Mouse (Mus musculus) midbrain, embryonic 15.5 days (tissue): ENCODE measurements at regions not wholly inside any gene's neighbourhood (a gene's known extent, or its start where the extent isn't known, plus 50 kb on each side); places are given as distances from the start of the nearest gene placed in this dataset.
A peak's percentile ranks its signal among the peaks of the same experiment; 100 is the strongest.

Experiments used
- ATAC-seq: fragments of 200-750 bp; cut with Nextera tagmentation; replicated peaks from 2 replicates; pipeline ENCODE4 v1.8.0; 2017; ENCODE audit warnings: moderate TSS enrichment
- H3K27ac ChIP-seq: fragments of 300-500 bp; sonication (generic); 2 replicates; pipeline ENCODE4 v1.5.1; 2015; ENCODE audit warnings: mild to moderate bottlenecking, inconsistent platforms
- H3K27me3 ChIP-seq: fragments of 300-500 bp; sonication (generic); replicated peaks from 2 replicates; pipeline ENCODE4 v1.6.1; 2015; ENCODE audit warnings: inconsistent platforms
- H3K36me3 ChIP-seq: fragments of 300-500 bp; sonication (generic); replicated peaks from 2 replicates; pipeline ENCODE4 v1.6.1; 2015; ENCODE audit warnings: inconsistent platforms
- H3K4me1 ChIP-seq: fragments of 300-500 bp; sonication (generic); 2 replicates; pipeline ENCODE4 v1.6.1; 2015; ENCODE audit warnings: inconsistent platforms
- H3K4me2 ChIP-seq: fragments of 300-500 bp; sonication (generic); 2 replicates; pipeline ENCODE4 v1.6.1; 2015; ENCODE audit warnings: inconsistent platforms, mild to moderate bottlenecking, moderate library complexity
- H3K4me3 ChIP-seq: fragments of 300-500 bp; sonication (generic); 2 replicates; pipeline ENCODE4 v1.5.1; 2015; ENCODE audit warnings: mild to moderate bottlenecking, inconsistent platforms
- H3K9ac ChIP-seq: fragments of 300-500 bp; sonication (generic); 2 replicates; pipeline ENCODE4 v1.6.1; 2015; ENCODE audit warnings: mild to moderate bottlenecking, inconsistent platforms
- H3K9me3 ChIP-seq: fragments of 300-500 bp; sonication (generic); 2 replicates; pipeline ENCODE4 v1.6.1; 2016; ENCODE audit warnings: inconsistent platforms
- WGBS: fragments of 180-500 bp; shearing (Covaris S2); methylation state at CpG from one replicate; pipeline ENCODE4 v1.1.7; 2015; ENCODE audit warnings: mixed read lengths; 5-methylcytosine and 5-hydroxymethylcytosine counted together

DNA sequence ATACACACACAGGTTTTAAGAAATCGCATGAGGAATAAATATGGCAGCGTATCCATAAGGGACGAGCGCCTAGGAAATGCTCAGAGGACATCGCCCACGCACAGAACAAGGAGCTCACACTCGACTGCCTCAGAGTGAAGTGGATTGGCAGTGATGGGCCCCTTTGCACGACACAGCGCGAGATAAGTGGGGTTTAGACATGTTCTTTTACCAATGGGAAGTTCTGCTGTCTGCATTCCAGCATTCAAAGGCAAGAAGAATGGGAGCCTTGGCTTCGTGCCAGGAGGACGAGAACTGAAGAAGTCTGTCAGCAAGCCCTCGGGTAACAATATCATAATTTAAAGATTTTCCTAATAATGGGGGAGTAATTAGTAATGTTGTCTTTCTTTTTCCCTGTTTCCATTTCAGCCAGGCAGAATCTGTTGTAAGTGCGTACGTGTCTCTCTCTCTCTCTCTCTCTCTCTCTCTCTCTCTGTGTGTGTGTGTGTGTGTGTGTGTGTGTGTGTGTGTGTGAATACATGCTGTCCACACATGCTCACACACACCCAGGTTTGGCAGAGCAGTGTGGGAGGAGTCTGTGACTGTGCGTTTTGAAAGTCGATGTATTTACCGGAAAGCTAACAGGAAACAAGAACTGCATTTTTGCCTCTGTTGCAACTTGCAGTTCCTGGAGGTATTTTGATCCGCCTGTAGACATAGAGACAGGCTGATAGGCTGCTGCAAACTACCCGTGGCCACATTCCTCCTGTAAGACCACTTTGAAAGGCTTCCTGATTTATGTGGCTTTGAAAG lies 477.2 kb upstream of the 3110018I06Rik start:
- Histone ChIP-seq H3K4me2 (no peak overlapping the region), H3K9ac (no peak overlapping the region), H3K4me1 (no peaks in the 10 kb centered on the region), H3K4me3 (no peak overlapping the region), H3K27me3 (no peaks in the 10 kb centered on the region), H3K27ac (no peak overlapping the region), H3K36me3 (no peaks in the 10 kb centered on the region), H3K9me3 (no peaks in the 10 kb centered on the region)
- WGBS: 50% methylated on average over 20 of the region's 20 CpGs
- no peak for ATAC-seq

DNA sequence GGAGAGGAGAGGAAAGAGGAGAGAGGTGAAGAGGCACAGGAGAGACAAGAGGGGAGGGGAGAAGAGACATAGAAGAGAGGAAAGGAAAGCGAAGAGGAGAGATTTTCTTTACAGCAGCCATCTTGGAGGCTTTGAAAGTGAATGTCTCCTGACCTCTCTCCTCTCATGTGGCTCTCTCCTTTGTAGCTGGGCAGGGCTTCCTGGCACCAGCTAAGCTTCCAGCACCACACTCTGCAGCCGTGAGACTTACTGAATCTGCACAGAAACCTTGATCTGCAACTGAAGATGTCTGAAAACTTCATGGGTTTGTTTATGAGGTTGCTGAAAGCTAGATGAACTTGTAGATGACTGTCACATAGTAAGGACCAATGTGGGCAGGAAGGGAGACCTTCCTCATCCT lies 471.6 kb upstream of the 3110018I06Rik start:
- no peaks in the 10 kb centered on the region for H3K27me3 ChIP-seq
- H3K4me1 ChIP-seq: no peaks in the 10 kb centered on the region
- no peak overlapping the region for H3K9ac ChIP-seq
- H3K4me3 ChIP-seq: no peak overlapping the region
- no peak for ATAC-seq
- no peak overlapping the region for H3K4me2 ChIP-seq
- no peak overlapping the region for H3K27ac ChIP-seq
- no peaks in the 10 kb centered on the region for H3K36me3 ChIP-seq
- H3K9me3 ChIP-seq: no peaks in the 10 kb centered on the region
- 81% methylated on average over 2 of the region's 2 CpGs for WGBS

GRCm38 (mm10) chr12:107021806-107022205 lies 466.6 kb upstream of the 3110018I06Rik start:
- H3K4me3 ChIP-seq: no peak overlapping the region
- no peak for ATAC-seq
- H3K27me3 ChIP-seq: 0 out of 2 replicates have a peak, but pooled peaks cover under 1% of the 10 kb centered on the region
- no peaks in the 10 kb centered on the region for H3K4me1 ChIP-seq
- no peaks in the 10 kb centered on the region for H3K36me3 ChIP-seq
- H3K27ac ChIP-seq: no peak overlapping the region
- 94% methylated on average over 1 of the region's 1 CpGs for WGBS
- no peaks in the 10 kb centered on the region for H3K9me3 ChIP-seq
- H3K9ac ChIP-seq: no peak overlapping the region
- H3K4me2 ChIP-seq: no peak overlapping the region

GRCm38 (mm10) chr12:107026821-107027220 lies 461.6 kb upstream of the 3110018I06Rik start:
- WGBS: 80% methylated on average over 5 of the region's 5 CpGs
- Histone ChIP-seq H3K4me3 (no peak overlapping the region), H3K4me2 (no peak overlapping the region), H3K4me1 (peaks cover 10% of the 10 kb centered on the region), H3K36me3 (no peaks in the 10 kb centered on the region), H3K9ac (no peak overlapping the region), H3K27ac (no peak overlapping the region), H3K9me3 (no peaks in the 10 kb centered on the region), H3K27me3 (peaks cover 6% of the 10 kb centered on the region; the same call in 1 of the 2 replicates)
- ATAC-seq: no peak

GRCm38 (mm10) chr12:107027842-107028549 lies 460.4 kb upstream of the 3110018I06Rik start:
- Histone ChIP-seq H3K9ac (no peak overlapping the region), H3K4me2 (peak overlapping the region; percentile 37)
- 29% methylated on average over 23 of the region's 23 CpGs for WGBS

DNA sequence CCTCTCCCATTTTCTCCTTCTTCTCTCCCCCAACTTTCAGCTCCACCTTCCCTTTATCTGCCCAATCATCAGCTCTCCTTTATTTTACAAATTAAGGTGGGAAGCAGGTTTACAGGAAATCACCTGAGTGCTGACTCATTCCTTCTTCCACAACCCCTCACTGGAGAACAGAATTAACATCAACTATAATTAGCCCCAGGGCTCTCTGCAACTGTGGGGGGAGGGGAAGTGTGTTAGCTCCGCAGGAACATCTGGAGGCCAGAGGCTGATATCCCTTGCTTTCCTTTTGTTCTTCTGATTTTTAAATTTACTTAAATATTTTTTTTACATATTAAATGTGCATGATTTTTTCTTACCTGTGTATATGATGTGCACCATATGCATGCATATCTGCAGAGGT lies 459.4 kb upstream of the 3110018I06Rik start:
- H3K27me3 ChIP-seq: peaks cover 6% of the 10 kb centered on the region; the same call in 1 of the 2 replicates
- H3K4me2 ChIP-seq: no peak overlapping the region
- no peaks in the 10 kb centered on the region for H3K9me3 ChIP-seq
- no peak overlapping the region for H3K9ac ChIP-seq
- ATAC-seq: no peak
- no peaks in the 10 kb centered on the region for H3K36me3 ChIP-seq
- no peak overlapping the region for H3K4me3 ChIP-seq
- WGBS: 56% methylated on average over 1 of the region's 1 CpGs
- H3K27ac ChIP-seq: no peak overlapping the region
- peaks cover 10% of the 10 kb centered on the region for H3K4me1 ChIP-seq

More at GRCm38 (mm10) chr12:107027842-107028549, 460.4 kb upstream of the 3110018I06Rik start:
- no peaks in the 10 kb centered on the region for H3K36me3 ChIP-seq
- H3K27me3 ChIP-seq: peaks cover 6% of the 10 kb centered on the region; the same call in 1 of the 2 replicates
- no peak overlapping the region for H3K27ac ChIP-seq
- H3K4me1 ChIP-seq: peaks cover 10% of the 10 kb centered on the region
- H3K9me3 ChIP-seq: no peaks in the 10 kb centered on the region
- H3K4me3 ChIP-seq: no peak overlapping the region
- ATAC-seq: peak; percentile 52; the same call in 1 of the 2 replicates

DNA sequence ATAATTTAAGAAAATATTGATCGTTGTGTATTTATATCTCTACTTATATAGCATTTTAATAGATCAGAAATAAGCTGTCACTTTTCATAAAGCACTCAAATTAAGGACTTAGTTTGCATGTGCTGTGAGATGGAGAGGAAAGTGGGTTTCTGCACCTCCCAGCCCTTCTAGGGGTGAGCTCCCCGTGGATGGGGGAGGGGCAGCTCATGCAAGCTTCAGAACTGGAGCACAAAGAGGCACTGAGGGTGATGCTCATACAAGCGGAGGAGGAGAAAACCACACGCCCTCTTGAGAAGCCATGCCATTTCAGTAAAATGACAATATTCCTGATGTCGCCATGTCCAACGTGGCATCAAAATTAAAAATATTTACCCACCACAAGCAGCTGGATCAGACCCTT lies 452.1 kb upstream of the 3110018I06Rik start:
- Histone ChIP-seq H3K4me2 (no peak overlapping the region), H3K9ac (no peak overlapping the region), H3K27me3 (no peaks in the 10 kb centered on the region), H3K4me1 (no peaks in the 10 kb centered on the region), H3K4me3 (no peak overlapping the region), H3K9me3 (no peaks in the 10 kb centered on the region), H3K27ac (no peak overlapping the region), H3K36me3 (no peaks in the 10 kb centered on the region)
- WGBS: 68% methylated on average over 6 of the region's 6 CpGs
- no peak for ATAC-seq

- H3K36me3 ChIP-seq: no peaks in the 10 kb centered on the region
- no peak overlapping the region for H3K4me2 ChIP-seq
- H3K27ac ChIP-seq: peak overlapping the region; percentile 38; the same call in 1 of the 2 replicates
- ATAC-seq: peak; percentile 52; the same call in 1 of the 2 replicates
- no peak overlapping the region for H3K4me3 ChIP-seq
- WGBS: 40% methylated on average over 13 of the region's 13 CpGs
- H3K9me3 ChIP-seq: no peaks in the 10 kb centered on the region
- peaks cover 6% of the 10 kb centered on the region; the same call in 1 of the 2 replicates for H3K4me1 ChIP-seq
- no peak overlapping the region for H3K9ac ChIP-seq
- no peaks in the 10 kb centered on the region for H3K27me3 ChIP-seq
Measured at GRCm38 (mm10) chr12:107041927-107042652, 446.3 kb upstream of the 3110018I06Rik start.

GRCm38 (mm10) chr12:107046496-107046895 lies 441.9 kb upstream of the 3110018I06Rik start:
- WGBS: 89% methylated on average over 3 of the region's 3 CpGs
- Histone ChIP-seq H3K9ac (no peak overlapping the region), H3K4me1 (peaks cover 10% of the 10 kb centered on the region; the same call in 1 of the 2 replicates), H3K27me3 (no peaks in the 10 kb centered on the region), H3K4me2 (no peak overlapping the region), H3K9me3 (no peaks in the 10 kb centered on the region), H3K4me3 (no peak overlapping the region), H3K27ac (no peak overlapping the region), H3K36me3 (no peaks in the 10 kb centered on the region)
- ATAC-seq: no peak

GRCm38 (mm10) chr12:107047059-107047531 lies 441.3 kb upstream of the 3110018I06Rik start:
- Histone ChIP-seq H3K27me3 (no peaks in the 10 kb centered on the region), H3K9ac (no peak overlapping the region), H3K4me1 (peaks cover 6% of the 10 kb centered on the region; the same call in 1 of the 2 replicates), H3K36me3 (no peaks in the 10 kb centered on the region), H3K4me3 (no peak overlapping the region), H3K27ac (no peak overlapping the region), H3K4me2 (0 out of 2 replicates have a peak overlapping the region, but pooled peaks have one; percentile 7), H3K9me3 (no peaks in the 10 kb centered on the region)
- no peak for ATAC-seq
- WGBS: 52% methylated on average over 13 of the region's 13 CpGs

DNA sequence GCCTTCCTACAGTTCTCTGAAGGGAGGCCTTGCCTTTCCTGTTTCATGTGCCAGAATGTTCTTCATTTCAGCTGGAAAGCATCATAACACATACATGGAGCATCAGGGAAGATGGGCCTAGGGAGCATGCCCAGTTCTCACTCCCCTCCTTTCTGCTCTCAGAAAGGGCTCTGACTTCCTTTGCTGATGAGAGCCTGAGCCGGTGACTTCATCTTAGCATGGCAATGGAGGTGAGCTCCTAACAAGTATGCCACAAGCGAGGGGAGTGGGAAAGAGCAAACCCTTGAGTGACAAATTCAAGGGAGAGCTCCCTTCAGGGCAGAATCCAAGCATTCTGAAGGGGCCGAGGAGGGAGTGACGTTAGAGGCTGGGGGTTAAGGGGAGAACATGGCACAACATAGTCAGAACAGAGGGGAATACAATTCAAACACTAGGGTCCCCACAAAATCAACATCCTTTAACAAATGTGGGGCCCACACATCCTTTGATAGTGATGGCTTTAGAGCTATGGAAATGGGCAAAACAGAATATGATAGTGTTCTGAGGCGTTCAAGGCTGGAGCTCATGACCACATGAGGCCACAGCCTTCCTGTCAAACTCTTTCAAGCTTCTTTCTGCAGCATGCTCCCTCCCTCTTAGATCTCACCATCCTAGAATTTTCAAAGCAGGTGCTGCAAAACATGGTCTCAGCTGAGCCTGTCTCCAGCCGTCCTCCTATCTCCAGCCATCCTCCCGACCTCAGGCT lies 437.4 kb upstream of the 3110018I06Rik start:
- 88% methylated on average over 7 of the region's 7 CpGs for WGBS
- Histone ChIP-seq H3K9me3 (no peaks in the 10 kb centered on the region), H3K4me2 (no peak overlapping the region), H3K4me1 (peaks cover 4% of the 10 kb centered on the region; the same call in 1 of the 2 replicates), H3K36me3 (no peaks in the 10 kb centered on the region), H3K4me3 (no peak overlapping the region), H3K9ac (no peak overlapping the region), H3K27me3 (no peaks in the 10 kb centered on the region), H3K27ac (no peak overlapping the region)
- ATAC-seq: no peak
